Mouse (Mus musculus): Measurements from ENCODE around the gene Gpi1. TPM values are rescaled to one million over a fixed set of nuclear protein-coding genes. Genes with fewer than 3 reads are reported as not detected.

Gene Gpi1
- 268 TPM for total RNA-seq (2023)

DNA sequence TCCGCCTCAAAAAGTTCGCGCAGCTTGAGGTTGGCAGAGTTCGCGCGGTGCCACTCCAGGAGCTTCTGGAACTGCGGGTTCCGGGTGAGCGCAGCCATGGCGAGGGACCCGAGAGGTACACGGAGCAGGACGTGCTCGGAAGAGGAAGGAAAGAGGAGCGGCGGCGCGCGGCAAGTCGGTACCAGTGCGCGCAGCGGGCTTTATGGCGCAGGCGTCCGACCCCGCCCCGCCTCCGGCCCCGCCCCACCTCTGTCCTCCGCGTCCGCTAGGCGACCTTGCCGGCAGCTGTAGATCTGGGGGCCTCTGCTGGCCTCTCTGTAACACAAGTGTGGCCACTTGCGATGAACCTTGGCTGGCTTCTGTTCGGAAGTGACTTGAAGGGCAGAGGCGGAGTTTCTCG, at the start of gene Gpi1:
Gpi1 (minus strand) TSS at position 221 of the 400 bp plus-strand sequence.

DNA sequence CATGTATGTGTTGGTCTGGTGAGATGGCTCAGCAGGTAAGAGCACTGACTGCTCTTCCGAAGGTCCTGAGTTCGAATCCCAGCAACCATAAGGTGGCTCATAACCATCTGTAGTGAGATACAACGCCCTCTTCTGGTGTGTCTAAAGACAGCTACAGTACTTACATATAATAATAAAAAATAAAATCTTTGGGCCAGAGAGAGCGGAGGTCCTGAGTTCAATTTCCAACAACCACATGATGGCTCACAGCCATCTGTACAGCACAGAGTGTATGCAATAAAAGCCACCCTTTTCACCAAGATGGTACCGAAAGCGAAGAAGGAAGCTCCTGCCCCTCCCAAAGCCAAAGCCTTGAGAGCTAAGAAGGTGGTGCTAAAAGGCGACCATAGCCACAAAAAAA, 20.6 kb upstream of the Gpi1 start, which contains the start of gene Gm6096:
Gm6096 (plus strand) TSS at position 301 of the 400 bp plus-strand sequence.

DNA sequence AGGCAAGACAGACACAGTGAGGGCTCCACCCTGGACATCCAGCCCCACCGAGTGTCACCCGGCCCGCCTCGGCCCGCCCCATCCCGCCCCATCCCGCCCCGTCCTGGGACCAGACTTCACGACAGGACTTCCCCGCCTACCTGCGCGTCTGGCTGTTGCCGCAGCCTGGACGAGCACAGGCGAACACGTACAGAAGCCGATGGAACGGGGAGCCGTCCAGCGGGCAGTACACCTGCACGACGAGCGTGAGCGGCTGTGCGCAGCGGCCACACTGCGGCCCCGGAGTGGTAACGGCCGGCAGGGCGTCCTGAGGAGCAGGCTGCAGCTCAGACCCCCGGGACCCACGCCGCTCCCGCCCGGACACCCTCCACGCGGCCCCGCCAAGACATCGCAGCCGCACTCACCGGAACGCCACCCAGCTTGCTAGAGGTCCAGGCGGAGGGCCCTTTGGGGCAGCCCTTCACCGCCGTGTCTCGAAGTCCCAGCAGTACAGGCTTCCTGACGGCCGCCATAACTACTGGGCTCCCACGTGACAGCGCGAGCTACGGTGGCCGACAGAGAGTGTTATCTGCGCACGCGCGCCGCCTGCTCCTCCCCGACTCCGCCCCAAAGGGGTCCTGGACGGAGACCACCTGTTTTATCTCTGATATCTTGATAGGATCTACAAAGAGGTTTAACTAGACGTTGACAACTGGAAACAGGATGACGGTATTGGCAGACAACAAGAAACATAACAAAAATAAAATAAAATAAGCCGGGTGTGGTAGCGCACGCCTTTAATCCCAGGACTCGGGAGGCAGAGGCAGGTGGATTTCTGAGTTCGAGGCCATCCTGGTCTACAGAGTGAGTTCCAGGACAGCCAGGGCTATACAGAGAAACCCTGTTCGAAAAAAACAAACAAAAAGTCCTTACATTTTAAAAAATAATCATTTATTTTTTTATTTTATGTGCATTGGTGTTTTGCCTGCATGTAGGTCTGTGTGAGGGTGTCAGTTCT, 33.7 kb downstream of the Gpi1 start, which contains the start of gene Pdcd2l:
Pdcd2l (minus strand) TSS at position 530 of the 997 bp plus-strand sequence.

DNA sequence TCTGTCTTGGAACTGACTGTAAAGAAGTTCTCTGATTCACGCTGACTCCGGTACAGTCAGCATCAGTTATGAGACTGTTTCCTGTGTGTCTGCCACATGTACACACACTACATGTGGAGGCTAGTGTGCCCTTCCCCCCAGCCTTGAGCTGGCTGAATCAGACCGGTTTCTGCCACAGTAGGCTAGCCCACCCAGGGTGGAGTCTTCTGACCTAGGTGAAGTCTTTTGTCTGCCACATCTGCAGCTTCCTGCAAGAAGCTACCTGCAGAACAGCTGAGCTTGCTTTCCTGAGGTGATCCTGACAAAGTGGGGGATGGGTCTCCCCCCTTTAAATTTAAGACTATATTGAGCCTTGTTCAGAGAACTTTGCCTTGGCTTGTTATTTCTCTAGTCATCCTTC, 60.7 kb downstream of the Gpi1 start, which contains the start of gene Uba2:
Uba2 (minus strand) TSS at position 146 of the 400 bp plus-strand sequence.

Other genes starting within 250 kb of the Gpi1 start
- gene Scgb2b27, start 216.4 kb downstream of the Gpi1 start, total RNA-seq (2023) = not detected
- gene Scgb1b27, start 208.9 kb downstream of the Gpi1 start, total RNA-seq (2023) = not detected
- not detected for gene Scgb1b30, start 134.9 kb downstream of the Gpi1 start, total RNA-seq (2023)
- gene Wtip, start 97.1 kb downstream of the Gpi1 start, total RNA-seq (2023) = not detected
- 76.4 TPM for gene Uba2, start 60.7 kb downstream of the Gpi1 start, total RNA-seq (2023)
- gene Pdcd2l, start 33.7 kb downstream of the Gpi1 start, total RNA-seq (2023) = 27.7 TPM
- gene Gm6096, start 20.7 kb upstream of the Gpi1 start, total RNA-seq (2023) = not detected
- 43.4 TPM for gene 4931406P16Rik, start 83.2 kb upstream of the Gpi1 start, total RNA-seq (2023)
- gene Lsm14a, start 163.0 kb upstream of the Gpi1 start, total RNA-seq (2023) = 181 TPM

Data from CD4-positive naive resting alpha-beta T cell, adult 57 days (primary cell).